Mouse (Mus musculus): ENCODE measurements around the gene Gm9918. TPM values are rescaled to one million over a fixed set of nuclear protein-coding genes. Genes with fewer than 3 reads are reported as not detected.

The Gm9918 gene
- polyA plus RNA-seq, 1 experiment, result not detected

DNA sequence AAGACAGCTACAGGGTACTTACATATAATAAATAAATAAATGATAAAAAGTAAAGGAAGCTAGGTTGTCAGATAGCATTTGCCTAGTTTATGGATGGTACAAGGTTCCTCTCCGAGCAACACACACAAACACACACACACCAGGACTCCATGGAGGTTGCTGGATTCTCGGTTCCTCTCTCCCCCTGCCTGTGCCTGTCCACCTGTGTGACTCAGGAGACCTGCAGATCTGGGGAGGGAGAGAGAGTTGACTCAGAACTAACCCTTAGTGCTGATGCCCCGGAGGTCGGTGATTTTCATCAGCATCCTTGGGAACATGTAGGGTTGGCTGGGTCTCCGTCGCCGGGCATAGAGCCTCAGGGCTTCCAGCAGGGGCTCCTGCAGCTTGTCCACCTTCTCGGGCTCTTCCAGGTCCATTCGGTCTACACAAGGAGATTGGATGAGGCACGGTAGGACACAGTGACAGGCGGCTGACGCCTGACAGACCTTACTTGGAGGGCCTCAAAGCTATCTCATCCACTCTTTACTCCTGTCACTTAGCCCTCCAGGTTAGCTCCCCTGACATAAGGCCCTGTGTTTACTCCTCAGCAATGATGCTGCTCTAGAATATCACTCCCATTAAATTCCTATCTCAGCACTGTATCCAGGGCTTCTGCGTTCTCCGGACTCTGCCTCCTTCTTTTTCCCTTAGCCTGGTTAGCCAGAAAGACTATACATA, 31.7 kb upstream of the Gm9918 start:
- H3K4me3 ChIP-seq (ENCODE audit: insufficient read depth, poor library complexity, severe bottlenecking), result no peak overlapping the region
- peaks cover 85% of the 10 kb centered on the region for H3K36me3 ChIP-seq (ENCODE audit: control insufficient read depth, insufficient read depth)
- TF ChIP-seq FOSL1 (IDR thresholded peaks at IDR 0.05; ENCODE audit: insufficient read depth, low read length, poor library complexity, severe bottlenecking), result no peak
- no peak for TF ChIP-seq USF1 (IDR thresholded peaks at IDR 0.05; ENCODE audit: low read depth)
- no peak for TF ChIP-seq MAX (IDR thresholded peaks at IDR 0.05)
- no peak for TF ChIP-seq CTCF (IDR thresholded peaks at IDR 0.05; ENCODE audit: control insufficient read depth, insufficient read depth, insufficient read length)
- no peak for TF ChIP-seq CEBPB (IDR thresholded peaks at IDR 0.05; ENCODE audit: low read depth)
- no peak for TF ChIP-seq MYOD1 (IDR thresholded peaks at IDR 0.05; ENCODE audit: control insufficient read depth, insufficient read length, low read depth)
- TF ChIP-seq MYOG (IDR thresholded peaks at IDR 0.05; ENCODE audit: control insufficient read depth, extremely low read depth, insufficient read length), result no peak
- no peak overlapping the region for H3ac ChIP-seq (ENCODE audit: control insufficient read depth, insufficient read length, low read depth)
- H3K79me3 ChIP-seq (ENCODE audit: low read depth), result peaks cover 26% of the 10 kb centered on the region
- H3K27me3 ChIP-seq (ENCODE audit: control insufficient read depth, insufficient read depth, insufficient read length), result no peaks in the 10 kb centered on the region
- H3K79me2 ChIP-seq (ENCODE audit: control insufficient read depth, insufficient read depth), result peaks cover 40% of the 10 kb centered on the region

DNA sequence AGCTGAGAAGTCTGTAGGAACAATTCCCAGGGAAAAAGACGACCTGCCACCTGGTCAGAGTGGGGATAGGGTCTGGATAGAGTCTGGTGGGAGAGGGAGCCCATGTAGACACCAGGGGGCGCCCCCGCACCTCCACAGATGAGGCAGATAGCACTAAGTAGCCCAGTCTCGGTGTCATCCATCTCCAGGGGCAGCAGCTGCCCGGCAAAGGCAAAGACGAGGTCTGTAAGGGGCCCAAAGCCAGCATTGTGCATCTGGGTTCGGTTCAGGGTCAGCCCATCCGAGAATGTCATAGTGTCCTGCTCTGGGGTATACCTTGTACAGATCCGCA, 31.1 kb upstream of the Gm9918 start:
- Histone ChIP-seq H3K79me2 (ENCODE audit: control insufficient read depth, insufficient read depth) (peaks cover 46% of the 10 kb centered on the region), H3K27me3 (ENCODE audit: control insufficient read depth, insufficient read depth, insufficient read length) (no peaks in the 10 kb centered on the region), H3ac (ENCODE audit: control insufficient read depth, insufficient read length, low read depth) (no peak overlapping the region), H3K79me3 (ENCODE audit: low read depth) (peaks cover 29% of the 10 kb centered on the region), H3K4me3 (ENCODE audit: insufficient read depth, poor library complexity, severe bottlenecking) (no peak overlapping the region), H3K36me3 (ENCODE audit: control insufficient read depth, insufficient read depth) (peaks cover 80% of the 10 kb centered on the region)
- no peak for TF ChIP-seq USF1 (IDR thresholded peaks at IDR 0.05; ENCODE audit: low read depth)
- TF ChIP-seq CTCF (IDR thresholded peaks at IDR 0.05; ENCODE audit: control insufficient read depth, insufficient read depth, insufficient read length), result peak; percentile 89

DNA sequence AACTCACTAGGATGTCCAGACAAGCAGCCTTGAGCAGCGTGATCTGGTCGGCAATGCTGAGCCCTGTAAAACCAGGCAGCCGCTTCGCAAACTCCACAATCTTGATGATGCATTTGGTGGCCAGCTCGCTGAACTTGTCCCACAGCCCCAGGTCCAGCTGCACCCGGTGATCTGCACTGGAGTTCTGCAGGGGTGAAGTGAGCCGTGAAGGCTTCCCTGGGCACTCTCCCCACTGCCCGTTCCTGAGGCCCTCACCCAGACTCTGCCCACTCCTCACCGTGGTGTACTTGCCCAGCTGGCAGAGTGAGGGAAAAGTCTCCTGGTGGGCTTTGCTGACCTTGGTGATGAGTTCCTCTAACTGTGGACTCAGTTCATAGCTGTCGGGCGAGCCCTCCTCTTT, 30.5 kb upstream of the Gm9918 start:
- Histone ChIP-seq H3K27me3 (ENCODE audit: control insufficient read depth, insufficient read depth, insufficient read length) (no peaks in the 10 kb centered on the region), H3ac (ENCODE audit: control insufficient read depth, insufficient read length, low read depth) (no peak overlapping the region), H3K4me3 (ENCODE audit: insufficient read depth, poor library complexity, severe bottlenecking) (no peak overlapping the region), H3K36me3 (ENCODE audit: control insufficient read depth, insufficient read depth) (peaks cover 75% of the 10 kb centered on the region), H3K79me2 (ENCODE audit: control insufficient read depth, insufficient read depth) (peaks cover 52% of the 10 kb centered on the region), H3K79me3 (ENCODE audit: low read depth) (peaks cover 32% of the 10 kb centered on the region)
- TF ChIP-seq MYOG (IDR thresholded peaks at IDR 0.05; ENCODE audit: control insufficient read depth, extremely low read depth, insufficient read length), result no peak
- no peak for TF ChIP-seq CTCF (IDR thresholded peaks at IDR 0.05; ENCODE audit: control insufficient read depth, insufficient read depth, insufficient read length)

DNA sequence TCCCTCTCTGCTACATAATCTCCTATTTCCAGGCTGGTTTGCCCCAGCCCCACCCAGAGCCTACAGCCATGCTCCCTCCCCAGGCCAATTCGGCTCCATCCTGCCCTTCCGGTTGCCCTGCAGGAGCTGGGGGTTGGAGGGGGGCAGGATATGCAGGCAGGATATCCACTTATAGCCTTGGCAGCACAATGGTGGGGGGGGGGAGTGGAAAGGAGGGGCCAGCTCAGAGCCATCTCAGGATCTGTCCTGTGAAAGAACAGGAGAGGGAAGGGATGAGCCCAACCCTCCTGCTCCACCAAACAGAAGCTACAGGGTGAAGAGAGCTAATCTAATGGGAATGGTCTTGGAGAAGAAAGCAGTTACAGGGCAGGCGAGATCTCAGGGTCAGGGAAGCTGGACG, 29.8 kb upstream of the Gm9918 start:
- no peak for TF ChIP-seq MAX (IDR thresholded peaks at IDR 0.05)
- no peak for TF ChIP-seq MYOD1 (IDR thresholded peaks at IDR 0.05; ENCODE audit: control insufficient read depth, insufficient read length, low read depth)
- TF ChIP-seq USF1 (IDR thresholded peaks at IDR 0.05; ENCODE audit: low read depth), result no peak
- no peak for TF ChIP-seq MYOG (IDR thresholded peaks at IDR 0.05; ENCODE audit: control insufficient read depth, extremely low read depth, insufficient read length)
- TF ChIP-seq FOSL1 (IDR thresholded peaks at IDR 0.05; ENCODE audit: insufficient read depth, low read length, poor library complexity, severe bottlenecking), result no peak
- no peak for TF ChIP-seq CTCF (IDR thresholded peaks at IDR 0.05; ENCODE audit: control insufficient read depth, insufficient read depth, insufficient read length)
- no peak for TF ChIP-seq CEBPB (IDR thresholded peaks at IDR 0.05; ENCODE audit: low read depth)
- Histone ChIP-seq H3K79me3 (ENCODE audit: low read depth) (peaks cover 39% of the 10 kb centered on the region), H3K4me3 (ENCODE audit: insufficient read depth, poor library complexity, severe bottlenecking) (no peak overlapping the region), H3ac (ENCODE audit: control insufficient read depth, insufficient read length, low read depth) (no peak overlapping the region), H3K27me3 (ENCODE audit: control insufficient read depth, insufficient read depth, insufficient read length) (no peaks in the 10 kb centered on the region), H3K79me2 (ENCODE audit: control insufficient read depth, insufficient read depth) (peaks cover 59% of the 10 kb centered on the region), H3K36me3 (ENCODE audit: control insufficient read depth, insufficient read depth) (peaks cover 69% of the 10 kb centered on the region)

DNA sequence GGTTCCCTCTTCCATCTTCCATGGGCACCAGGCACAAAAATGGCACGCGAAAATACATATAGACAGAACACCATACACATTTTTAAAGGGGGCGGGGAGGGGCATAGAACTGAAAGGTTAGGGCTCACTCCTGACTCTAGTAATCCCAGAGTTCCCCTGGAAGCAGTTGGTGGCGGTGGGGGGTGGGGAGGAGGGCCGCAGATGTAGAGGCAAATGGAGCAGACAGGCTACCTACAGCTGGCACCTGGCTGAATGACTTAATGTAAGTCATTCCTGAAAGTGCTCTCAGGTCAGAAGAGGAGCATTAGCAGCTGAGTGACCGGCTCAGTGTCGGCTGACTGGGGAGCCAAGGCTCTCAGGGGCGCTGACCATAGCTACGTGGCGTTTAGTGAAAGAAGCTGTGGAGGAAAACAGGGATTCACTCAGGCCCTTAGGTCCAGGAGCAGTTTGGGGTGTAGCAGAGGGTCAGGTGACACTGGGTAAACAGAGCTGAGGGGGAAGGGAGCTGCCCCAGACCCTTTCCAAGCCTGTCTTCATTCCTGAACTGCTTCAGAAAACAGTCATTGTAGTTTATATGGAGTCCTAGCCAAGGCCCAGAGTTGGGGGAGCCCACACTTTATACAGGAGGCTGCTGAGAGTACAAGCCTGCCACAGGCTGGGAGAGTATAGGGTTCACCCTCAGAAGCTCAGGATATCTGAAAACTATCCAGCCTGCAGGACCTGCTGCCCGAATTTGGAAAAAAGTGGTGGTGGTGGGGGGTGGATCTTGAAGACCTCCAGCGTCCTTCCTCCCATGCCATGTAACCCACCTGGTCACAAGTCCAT, 27.7 kb upstream of the Gm9918 start:
- Histone ChIP-seq H3K27me3 (ENCODE audit: control insufficient read depth, insufficient read depth, insufficient read length) (no peaks in the 10 kb centered on the region), H3K79me2 (ENCODE audit: control insufficient read depth, insufficient read depth) (peaks cover 71% of the 10 kb centered on the region), H3K36me3 (ENCODE audit: control insufficient read depth, insufficient read depth) (peaks cover 49% of the 10 kb centered on the region), H3K4me3 (ENCODE audit: insufficient read depth, poor library complexity, severe bottlenecking) (no peak overlapping the region), H3K79me3 (ENCODE audit: low read depth) (peaks cover 41% of the 10 kb centered on the region), H3ac (ENCODE audit: control insufficient read depth, insufficient read length, low read depth) (peak overlapping the region; percentile 1)
- TF ChIP-seq FOSL1 (IDR thresholded peaks at IDR 0.05; ENCODE audit: insufficient read depth, low read length, poor library complexity, severe bottlenecking) (no peak), USF1 (IDR thresholded peaks at IDR 0.05; ENCODE audit: low read depth) (peak; percentile 32)
